Mouse (Mus musculus) ES-E14 (cell line): ENCODE measurements around the gene Top3a.

Source experiments
- CHD2 ChIP-seq: IDR thresholded peaks from 2 replicates; pipeline ENCODE4 v1.6.1; 2014; ENCODE audit warnings: mild to moderate bottlenecking, low read depth, low read length, inconsistent platforms
- HCFC1 ChIP-seq: IDR thresholded peaks from 2 replicates; pipeline ENCODE4 v1.6.1; 2012; ENCODE audit warnings: low read length, inconsistent platforms, borderline replicate concordance; ENCODE audit not compliant: insufficient read depth
- MAFK ChIP-seq: IDR thresholded peaks from 2 replicates; pipeline ENCODE4 v1.6.1; 2014; ENCODE audit warnings: mild to moderate bottlenecking, low read depth, low read length, inconsistent platforms; ENCODE audit not compliant: insufficient read depth
- ZC3H11A ChIP-seq: IDR thresholded peaks from 2 replicates; pipeline ENCODE4 v1.6.1; 2012; ENCODE audit warnings: low read depth, mild to moderate bottlenecking, inconsistent platforms, low read length, borderline replicate concordance

DNA sequence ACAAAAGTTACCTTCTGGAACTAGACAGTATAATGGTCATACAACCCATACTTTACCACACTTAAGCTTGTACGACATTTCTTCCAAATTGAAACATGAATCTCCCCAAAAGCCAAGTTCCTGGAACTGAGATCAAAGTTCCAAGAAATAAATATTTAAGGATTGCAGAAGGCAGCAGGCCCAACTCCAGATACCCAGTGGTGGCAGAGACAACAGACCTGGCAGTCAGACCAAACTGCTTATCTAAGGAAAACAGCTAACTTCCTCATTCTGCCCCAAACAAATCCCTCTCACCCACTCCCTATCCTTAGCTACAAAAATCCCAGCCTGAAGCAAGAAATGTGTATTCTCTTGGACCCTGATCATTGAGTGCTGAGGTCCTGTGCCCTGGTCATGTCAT is 2.3 kb downstream of the Top3a start:
- TF ChIP-seq CHD2 (no peak), HCFC1 (no peak), ZC3H11A (no peak), MAFK (no peak)
